Mouse (Mus musculus): ENCODE results near the gene Coq10a. TPM values are rescaled to one million over a fixed set of nuclear protein-coding genes. Genes with fewer than 3 reads are reported as not detected.

Coq10a gene
- polyA plus RNA-seq, 1 experiment from 2014 or later, result 15.6 TPM

DNA sequence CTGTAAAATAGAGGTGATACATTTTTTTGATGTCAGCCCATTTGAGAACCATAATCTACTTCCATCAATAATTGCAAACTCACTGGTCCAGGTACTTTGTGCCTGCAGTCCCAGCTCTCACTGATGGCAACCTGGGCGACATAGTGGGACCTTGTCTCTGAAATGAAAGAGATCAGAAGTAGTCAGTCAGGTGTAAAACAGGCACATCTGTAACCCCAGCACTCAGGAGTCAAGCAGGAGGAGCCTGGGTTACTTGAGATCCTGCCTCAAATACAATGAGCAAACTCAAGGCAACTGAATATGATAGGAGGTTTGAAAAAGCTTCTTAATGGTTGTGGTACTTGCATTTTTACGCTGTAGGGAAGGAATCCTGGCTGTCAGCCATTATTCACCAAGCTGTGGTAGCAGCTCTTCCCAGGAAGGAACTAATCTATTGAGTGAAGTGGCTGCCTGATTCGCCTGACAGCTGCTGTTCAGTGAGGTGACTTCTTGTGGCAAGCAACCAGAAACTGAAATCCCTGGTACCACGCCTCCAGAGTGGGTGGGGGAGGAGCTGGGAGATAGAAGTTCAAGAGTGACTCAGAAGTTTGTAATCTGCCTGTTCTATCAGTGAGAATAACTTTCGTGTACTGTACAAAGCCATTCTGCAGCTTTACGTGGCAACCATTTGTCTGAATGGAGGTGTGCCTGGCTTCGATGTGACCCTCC, 24.1 kb downstream of the Coq10a start:
- H3K4me2 ChIP-seq (ENCODE audit: low read depth, low read length), result peak overlapping the region; percentile 20
- DNase-seq (ENCODE audit: low spot score) (peak; percentile 94), ATAC-seq (ENCODE audit: low read depth) (peak; percentile 83)
- no peak overlapping the region for H3K4me3 ChIP-seq (ENCODE audit: low read depth, low read length)
- no peaks in the 10 kb centered on the region for H3K27me3 ChIP-seq (replicated peaks; ENCODE audit: control insufficient read depth, insufficient read depth, low read length)
- no peak overlapping the region for H3K9ac ChIP-seq (ENCODE audit: low read depth, low read length)
- H3K9me3 ChIP-seq (ENCODE audit: control insufficient read depth, low read length), result no peaks in the 10 kb centered on the region
- peaks cover 3% of the 10 kb centered on the region; the same call in 1 of the 2 replicates for H3K4me1 ChIP-seq (ENCODE audit: control insufficient read depth, insufficient read depth, low read length)
- 39% methylated on average over 7 of the region's 7 CpGs for WGBS
- peaks cover 3% of the 10 kb centered on the region; the same call in 1 of the 2 replicates for H3K36me3 ChIP-seq (ENCODE audit: control insufficient read depth, insufficient read depth, low read length)
- H3K27ac ChIP-seq (replicated peaks; ENCODE audit: low read depth, low read length), result peak overlapping the region; percentile 74

DNA sequence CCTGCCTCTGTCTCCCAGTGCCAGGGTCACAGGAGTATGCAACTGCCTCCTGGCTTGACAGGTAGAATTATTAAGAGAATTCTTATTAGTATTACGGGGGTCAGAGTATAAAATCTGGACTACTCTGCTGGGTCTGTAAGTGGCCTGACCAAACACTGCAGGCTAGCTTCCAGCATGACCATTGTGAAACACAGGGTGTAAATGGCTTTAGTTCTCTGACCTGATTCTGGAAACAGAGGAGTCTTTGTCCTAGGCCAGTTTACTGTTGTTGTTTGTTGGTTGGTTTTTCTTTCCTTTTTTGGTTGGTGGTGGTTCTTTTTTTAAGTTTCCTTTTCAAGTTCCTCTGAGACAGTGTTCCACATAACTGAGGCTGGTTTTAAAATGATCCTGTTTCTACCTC, 25.4 kb downstream of the Coq10a start:
- Histone ChIP-seq H3K4me3 (ENCODE audit: low read depth, low read length) (no peak overlapping the region), H3K9ac (ENCODE audit: low read depth, low read length) (no peak overlapping the region), H3K9me3 (ENCODE audit: control insufficient read depth, low read length) (no peaks in the 10 kb centered on the region), H3K36me3 (ENCODE audit: control insufficient read depth, insufficient read depth, low read length) (no peaks in the 10 kb centered on the region), H3K4me1 (ENCODE audit: control insufficient read depth, insufficient read depth, low read length) (peaks cover 12% of the 10 kb centered on the region; the same call in 1 of the 2 replicates), H3K27ac (replicated peaks; ENCODE audit: low read depth, low read length) (no peak overlapping the region), H3K27me3 (replicated peaks; ENCODE audit: control insufficient read depth, insufficient read depth, low read length) (no peaks in the 10 kb centered on the region), H3K4me2 (ENCODE audit: low read depth, low read length) (no peak overlapping the region)
- no peak for ATAC-seq (ENCODE audit: low read depth)
- 91% methylated on average over 1 of the region's 1 CpGs for WGBS
- no peak for DNase-seq (ENCODE audit: low spot score)

DNA sequence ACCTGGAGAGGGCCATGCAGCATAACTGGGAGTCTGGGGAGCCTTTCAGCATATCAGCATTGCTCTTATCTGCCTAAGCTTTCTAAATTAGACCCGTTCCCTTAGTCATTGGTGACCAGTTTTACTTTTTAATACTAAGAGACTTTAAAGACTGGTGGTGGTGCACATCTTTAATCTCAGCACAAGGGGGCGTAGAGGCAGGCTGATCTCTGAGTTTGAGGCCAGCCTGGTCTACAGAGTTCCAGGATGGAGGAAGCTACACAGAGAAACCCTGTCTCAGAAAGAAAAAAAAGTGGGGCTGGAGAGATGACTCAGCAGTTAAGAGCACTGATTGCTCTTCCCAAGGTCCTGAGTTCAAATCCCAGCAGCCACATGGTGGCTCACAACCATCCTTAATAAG, 28.5 kb downstream of the Coq10a start:
- WGBS, result 88% methylated on average over 2 of the region's 2 CpGs
- DNase-seq (ENCODE audit: low spot score), result no peak
- no peak overlapping the region for H3K4me3 ChIP-seq (ENCODE audit: low read depth, low read length)
- no peak overlapping the region for H3K9ac ChIP-seq (ENCODE audit: low read depth, low read length)
- H3K4me1 ChIP-seq (ENCODE audit: control insufficient read depth, insufficient read depth, low read length), result 0 out of 2 replicates have a peak, but pooled peaks cover 13% of the 10 kb centered on the region
- no peak overlapping the region for H3K4me2 ChIP-seq (ENCODE audit: low read depth, low read length)
- ATAC-seq (ENCODE audit: low read depth), result no peak
- H3K27ac ChIP-seq (replicated peaks; ENCODE audit: low read depth, low read length), result no peak overlapping the region
- H3K27me3 ChIP-seq (replicated peaks; ENCODE audit: control insufficient read depth, insufficient read depth, low read length), result no peaks in the 10 kb centered on the region
- H3K36me3 ChIP-seq (ENCODE audit: control insufficient read depth, insufficient read depth, low read length), result no peaks in the 10 kb centered on the region
- H3K9me3 ChIP-seq (ENCODE audit: control insufficient read depth, low read length), result no peaks in the 10 kb centered on the region

DNA sequence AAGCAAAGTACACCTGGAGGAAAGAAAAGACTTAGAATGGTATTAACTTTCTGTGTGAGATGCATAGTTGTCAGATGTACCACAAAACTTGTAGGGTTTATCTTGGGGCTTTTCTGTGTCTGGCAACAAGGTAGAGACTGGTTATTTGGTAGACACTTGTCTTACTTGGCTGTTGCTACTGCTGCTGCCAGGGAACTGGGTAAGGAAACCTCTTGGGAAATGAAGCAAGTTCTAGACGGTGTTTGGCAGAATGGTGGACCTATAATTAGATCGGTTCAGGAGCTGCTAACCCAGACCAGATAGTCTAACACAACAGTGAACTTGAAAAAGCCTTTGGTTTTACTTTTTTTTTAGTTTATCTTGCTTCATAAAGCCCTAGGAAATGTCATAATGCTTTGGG, 29.8 kb downstream of the Coq10a start:
- no peak for DNase-seq (ENCODE audit: low spot score)
- ATAC-seq (ENCODE audit: low read depth), result no peak
- peak overlapping the region; percentile 68 for H3K4me3 ChIP-seq (ENCODE audit: low read depth, low read length)
- WGBS, result 68% methylated on average over 2 of the region's 2 CpGs
- no peaks in the 10 kb centered on the region for H3K9me3 ChIP-seq (ENCODE audit: control insufficient read depth, low read length)
- H3K36me3 ChIP-seq (ENCODE audit: control insufficient read depth, insufficient read depth, low read length), result no peaks in the 10 kb centered on the region
- H3K9ac ChIP-seq (ENCODE audit: low read depth, low read length), result peak overlapping the region; percentile 20; the same call in 1 of the 2 replicates
- H3K27ac ChIP-seq (replicated peaks; ENCODE audit: low read depth, low read length), result no peak overlapping the region
- H3K4me1 ChIP-seq (ENCODE audit: control insufficient read depth, insufficient read depth, low read length), result 0 out of 2 replicates have a peak, but pooled peaks cover 10% of the 10 kb centered on the region
- H3K27me3 ChIP-seq (replicated peaks; ENCODE audit: control insufficient read depth, insufficient read depth, low read length), result no peaks in the 10 kb centered on the region
- peak overlapping the region; percentile 62 for H3K4me2 ChIP-seq (ENCODE audit: low read depth, low read length)

DNA sequence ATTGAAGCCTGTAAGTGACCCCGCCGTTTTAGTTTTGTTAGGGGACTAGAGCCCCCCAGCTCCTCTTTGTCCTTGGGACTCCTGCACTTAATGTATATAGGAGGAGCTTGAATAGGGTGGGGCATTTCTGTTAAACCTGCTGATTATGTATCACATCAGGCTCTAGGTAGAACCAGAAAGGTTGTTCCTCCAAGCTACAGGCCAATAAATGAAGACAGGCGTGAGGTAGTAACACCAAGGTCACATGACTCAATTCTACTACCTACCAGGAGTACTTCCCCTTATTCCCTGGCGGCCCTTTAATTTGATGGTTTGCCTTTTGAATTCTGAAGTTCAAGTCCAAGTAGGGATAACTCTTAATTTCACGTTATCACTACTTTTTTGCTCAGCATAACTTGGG, 30.4 kb downstream of the Coq10a start:
- Histone ChIP-seq H3K4me2 (ENCODE audit: low read depth, low read length) (peak overlapping the region; percentile 62), H3K9me3 (ENCODE audit: control insufficient read depth, low read length) (no peaks in the 10 kb centered on the region), H3K4me3 (ENCODE audit: low read depth, low read length) (peak overlapping the region; percentile 68), H3K9ac (ENCODE audit: low read depth, low read length) (peak overlapping the region; percentile 77), H3K27me3 (replicated peaks; ENCODE audit: control insufficient read depth, insufficient read depth, low read length) (no peaks in the 10 kb centered on the region), H3K27ac (replicated peaks; ENCODE audit: low read depth, low read length) (peak overlapping the region; percentile 84; the same call in 1 of the 2 replicates), H3K36me3 (ENCODE audit: control insufficient read depth, insufficient read depth, low read length) (no peaks in the 10 kb centered on the region), H3K4me1 (ENCODE audit: control insufficient read depth, insufficient read depth, low read length) (0 out of 2 replicates have a peak, but pooled peaks cover 10% of the 10 kb centered on the region)
- DNase-seq (ENCODE audit: low spot score) (no peak), ATAC-seq (ENCODE audit: low read depth) (no peak)
- 17% methylated on average over 5 of the region's 5 CpGs for WGBS

DNA sequence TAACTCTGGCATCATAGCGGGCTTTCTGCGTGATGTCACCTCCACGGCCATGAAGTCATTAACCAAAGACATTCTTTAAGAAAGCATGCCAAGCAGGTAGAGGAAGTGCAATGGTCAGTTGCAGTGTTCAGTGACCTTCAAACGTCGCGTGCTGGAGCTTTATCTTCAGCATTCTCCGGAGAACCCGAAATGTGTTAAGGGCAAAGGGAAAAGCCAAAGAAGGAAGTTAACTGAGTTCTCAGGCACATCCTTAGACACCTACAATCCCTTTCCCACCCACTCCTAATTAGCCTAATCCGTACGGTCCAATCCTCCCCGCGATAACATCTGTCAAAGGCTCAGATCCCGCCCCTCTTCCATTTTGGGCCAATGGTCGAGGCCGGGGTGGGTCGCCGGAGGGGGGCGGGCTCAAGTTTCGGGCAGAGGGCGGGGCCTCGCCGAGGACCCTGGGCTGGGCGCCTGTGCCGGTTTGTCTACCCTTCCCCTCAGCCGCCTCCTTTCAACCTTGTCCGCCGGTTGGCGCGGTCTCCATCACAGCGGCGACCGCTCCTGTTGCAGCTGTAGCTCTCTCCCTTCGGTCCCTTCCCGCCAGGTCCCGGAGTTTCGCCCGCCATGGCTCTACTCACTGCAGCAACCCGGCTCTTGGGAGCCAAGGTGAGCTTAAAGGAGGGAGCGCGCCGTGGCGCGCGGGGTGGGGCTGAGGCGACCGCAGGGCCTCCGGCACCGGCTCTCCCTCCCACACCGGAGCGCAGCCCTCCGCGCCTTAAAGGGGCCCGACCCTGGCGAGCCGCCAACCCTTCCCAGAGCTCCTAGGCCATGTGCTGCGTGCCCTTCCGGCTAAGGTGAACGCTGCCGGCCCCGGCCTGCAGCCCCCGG, 31.3 kb downstream of the Coq10a start, which contains the start of gene Cs:
Gene Cs (plus strand): TSS at position 429 of the 876 bp plus-strand sequence.
- WGBS, result under 1% methylated on average over 51 of the region's 61 CpGs
- Histone ChIP-seq H3K4me2 (ENCODE audit: low read depth, low read length) (peak within 1 kb of the TSS; percentile 68), H3K36me3 (ENCODE audit: control insufficient read depth, insufficient read depth, low read length) (no peaks in the 10 kb centered on the region), H3K4me3 (ENCODE audit: low read depth, low read length) (peak within 1 kb of the TSS; percentile 68), H3K4me1 (ENCODE audit: control insufficient read depth, insufficient read depth, low read length) (0 out of 2 replicates have a peak, but pooled peaks cover 10% of the 10 kb centered on the region), H3K9me3 (ENCODE audit: control insufficient read depth, low read length) (no peaks in the 10 kb centered on the region), H3K27me3 (replicated peaks; ENCODE audit: control insufficient read depth, insufficient read depth, low read length) (no peaks in the 10 kb centered on the region), H3K9ac (ENCODE audit: low read depth, low read length) (peak within 1 kb of the TSS; percentile 77), H3K27ac (replicated peaks; ENCODE audit: low read depth, low read length) (peak within 1 kb of the TSS; percentile 84)
- DNase-seq (ENCODE audit: low spot score) (peak; percentile 99), ATAC-seq (ENCODE audit: low read depth) (peak; percentile 98)

DNA sequence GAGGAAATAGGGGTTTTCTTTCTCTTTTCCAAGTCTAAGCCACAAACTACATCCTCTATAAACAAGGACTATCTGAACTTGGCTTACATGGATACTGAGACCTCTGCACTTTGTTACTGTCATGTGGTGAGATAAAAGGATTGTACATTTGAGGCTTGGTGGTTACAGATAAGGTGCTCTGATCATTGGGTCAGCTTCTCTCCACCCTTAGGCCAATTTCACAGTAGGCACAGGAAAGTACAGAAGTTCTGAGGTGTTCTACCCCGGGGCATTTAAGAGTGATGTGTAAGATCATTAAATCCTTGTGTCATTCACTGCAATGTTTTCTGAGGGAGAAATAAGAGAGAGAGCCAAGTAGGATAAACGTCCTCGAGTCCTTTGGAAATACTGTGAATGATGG, 32.2 kb downstream of the Coq10a start:
- no peak overlapping the region for H3K9ac ChIP-seq (ENCODE audit: low read depth, low read length)
- peak overlapping the region; percentile 68; the same call in 1 of the 2 replicates for H3K4me3 ChIP-seq (ENCODE audit: low read depth, low read length)
- peak overlapping the region; percentile 68 for H3K4me2 ChIP-seq (ENCODE audit: low read depth, low read length)
- no peaks in the 10 kb centered on the region for H3K27me3 ChIP-seq (replicated peaks; ENCODE audit: control insufficient read depth, insufficient read depth, low read length)
- DNase-seq (ENCODE audit: low spot score) (no peak), ATAC-seq (ENCODE audit: low read depth) (no peak)
- no peaks in the 10 kb centered on the region for H3K9me3 ChIP-seq (ENCODE audit: control insufficient read depth, low read length)
- 0 out of 2 replicates have a peak, but pooled peaks cover 10% of the 10 kb centered on the region for H3K4me1 ChIP-seq (ENCODE audit: control insufficient read depth, insufficient read depth, low read length)
- WGBS, result 88% methylated on average over 3 of the region's 3 CpGs
- peak overlapping the region; percentile 82 for H3K27ac ChIP-seq (replicated peaks; ENCODE audit: low read depth, low read length)
- H3K36me3 ChIP-seq (ENCODE audit: control insufficient read depth, insufficient read depth, low read length), result no peaks in the 10 kb centered on the region

DNA sequence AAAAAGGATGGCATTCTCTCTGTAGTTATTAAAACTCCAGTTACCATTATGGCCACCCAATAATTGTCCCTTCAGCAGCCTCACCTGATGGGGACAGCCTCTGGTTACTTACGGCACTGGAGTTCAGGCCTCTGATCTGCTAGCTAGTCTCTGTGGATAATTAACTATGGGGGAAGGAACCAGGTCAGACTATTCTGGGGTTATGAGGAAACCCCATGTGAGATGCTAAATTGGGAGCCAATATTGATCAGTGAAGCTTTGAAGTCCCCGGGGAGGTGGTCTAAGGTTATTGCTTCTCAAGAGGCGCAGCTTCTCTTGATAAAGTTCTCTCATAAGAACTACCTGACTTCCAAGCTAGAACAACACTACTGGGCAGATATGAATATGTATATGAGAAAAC, 32.6 kb downstream of the Coq10a start:
- Histone ChIP-seq H3K4me2 (ENCODE audit: low read depth, low read length) (no peak overlapping the region), H3K27ac (replicated peaks; ENCODE audit: low read depth, low read length) (no peak overlapping the region), H3K9ac (ENCODE audit: low read depth, low read length) (no peak overlapping the region), H3K36me3 (ENCODE audit: control insufficient read depth, insufficient read depth, low read length) (no peaks in the 10 kb centered on the region), H3K4me3 (ENCODE audit: low read depth, low read length) (no peak overlapping the region), H3K4me1 (ENCODE audit: control insufficient read depth, insufficient read depth, low read length) (0 out of 2 replicates have a peak, but pooled peaks cover 10% of the 10 kb centered on the region), H3K9me3 (ENCODE audit: control insufficient read depth, low read length) (no peaks in the 10 kb centered on the region), H3K27me3 (replicated peaks; ENCODE audit: control insufficient read depth, insufficient read depth, low read length) (no peaks in the 10 kb centered on the region)
- no peak for DNase-seq (ENCODE audit: low spot score)
- WGBS, result 97% methylated on average over 3 of the region's 3 CpGs
- no peak for ATAC-seq (ENCODE audit: low read depth)

Data from embryonic facial prominence, embryonic 14.5 days (tissue).